Mouse (Mus musculus) testis, adult 2 months (tissue): Measurements from ENCODE around the gene Asb16. TPM values are rescaled to one million over a fixed set of nuclear protein-coding genes. Genes with fewer than 3 reads are reported as not detected.
A peak's percentile ranks its signal among the peaks of the same experiment; 100 is the strongest.

Source experiments
- H3K27ac ChIP-seq: fragments of 200-500 bp; 2 replicates; pipeline ENCODE4 v1.5.1; 2012; ENCODE audit warnings: low read depth, low read length; ENCODE audit not compliant: control insufficient read depth, insufficient read depth
- H3K27me3 ChIP-seq: fragments of 200-500 bp; 2 replicates; pipeline ENCODE4 v1.6.1; 2012; ENCODE audit warnings: mild to moderate bottlenecking, low read length, moderate library complexity; ENCODE audit not compliant: control insufficient read depth, insufficient read depth
- H3K36me3 ChIP-seq: fragments of 200-500 bp; 2 replicates; pipeline ENCODE4 v1.6.1; 2012; ENCODE audit warnings: mild to moderate bottlenecking, low read length; ENCODE audit not compliant: control insufficient read depth, insufficient read depth
- H3K4me1 ChIP-seq: fragments of 200-500 bp; 2 replicates; pipeline ENCODE4 v1.6.1; 2012; ENCODE audit warnings: low read length; ENCODE audit not compliant: control insufficient read depth, insufficient read depth
- H3K4me3 ChIP-seq: fragments of 200-500 bp; 2 replicates; pipeline ENCODE4 v1.5.1; 2012; ENCODE audit warnings: low read depth, mild to moderate bottlenecking, low read length, moderate library complexity, mixed read lengths; ENCODE audit not compliant: control insufficient read depth
- CTCF ChIP-seq: fragments of 200-500 bp; IDR thresholded peaks from 2 replicates; pipeline ENCODE4 v1.5.1; 2012; ENCODE audit warnings: low read depth, mild to moderate bottlenecking, inconsistent platforms, low read length, moderate library complexity; ENCODE audit not compliant: control insufficient read depth, insufficient read depth, insufficient replicate concordance
- POLR2A ChIP-seq: fragments of 200-500 bp; IDR thresholded peaks from 2 replicates; pipeline ENCODE4 v1.6.1; 2012; ENCODE audit warnings: low read depth, mild to moderate bottlenecking, inconsistent platforms, low read length, moderate library complexity; ENCODE audit not compliant: control insufficient read depth
- polyA plus RNA-seq: library from polyadenylated mRNA; depleted of rRNA; stranded (reverse); fragments of >200 nt; gene quantifications from 2 replicates; pipeline ENCODE4 v1.2.3, GENCODE M21; 2012; rRNA removed

The Asb16 gene
- polyA plus RNA-seq, 1 experiment = 0.10 TPM

DNA sequence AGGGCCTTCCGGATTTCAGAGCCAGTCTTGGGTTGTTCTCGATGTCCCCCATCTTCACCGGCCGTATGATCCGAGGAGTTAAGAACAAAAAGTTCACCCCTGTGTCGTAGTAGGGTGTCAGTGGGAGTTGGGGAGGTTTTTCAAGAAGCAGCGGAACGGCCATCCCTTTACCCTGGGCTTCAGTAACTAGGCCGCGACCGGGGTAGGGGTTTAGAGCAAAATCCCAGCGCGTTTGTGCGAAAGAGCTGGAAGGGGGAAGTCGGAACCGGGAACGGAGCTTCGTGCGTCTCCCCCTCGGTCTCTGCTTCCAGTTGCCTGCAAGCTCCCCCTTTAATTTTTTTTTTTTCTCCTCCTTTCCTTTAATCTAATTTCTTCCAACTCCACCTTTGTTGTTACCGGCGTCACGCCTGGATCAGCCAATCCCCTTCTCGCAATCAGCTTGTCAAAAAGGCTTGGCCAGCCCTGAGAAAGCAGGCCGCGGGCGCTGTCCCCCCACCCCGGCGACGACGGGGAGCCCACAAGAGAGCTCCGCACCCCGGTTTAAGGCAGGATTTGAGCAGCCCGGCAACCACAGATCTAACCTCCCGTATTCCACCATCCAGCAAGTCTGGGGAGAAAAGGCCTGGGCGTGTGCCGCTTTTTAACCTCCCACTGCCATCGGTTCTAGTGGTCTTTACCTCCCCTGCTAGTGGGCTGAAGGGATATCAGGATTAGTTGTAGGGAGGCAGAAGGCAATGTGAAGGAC is 51.6 kb downstream of the Asb16 start:
- TF ChIP-seq CTCF (no peak), POLR2A (peak; percentile 45)
- Histone ChIP-seq H3K4me3 (peak overlapping the region; percentile 67), H3K4me1 (peaks cover 18% of the 10 kb centered on the region), H3K36me3 (no peaks in the 10 kb centered on the region), H3K27ac (peak overlapping the region; percentile 73), H3K27me3 (peaks cover 2% of the 10 kb centered on the region; the same call in 1 of the 2 replicates)

GRCm38 (mm10) chr11:102320686-102321005 is 52.1 kb downstream of the Asb16 start:
- TF ChIP-seq POLR2A = no peak; the same call in 1 of the 2 replicates
- no peak for TF ChIP-seq CTCF
- no peaks in the 10 kb centered on the region for H3K36me3 ChIP-seq
- H3K4me3 ChIP-seq = peak overlapping the region; percentile 67
- H3K27ac ChIP-seq = peak overlapping the region; percentile 73
- H3K4me1 ChIP-seq = peaks cover 18% of the 10 kb centered on the region
- H3K27me3 ChIP-seq = peaks cover 2% of the 10 kb centered on the region; the same call in 1 of the 2 replicates

DNA sequence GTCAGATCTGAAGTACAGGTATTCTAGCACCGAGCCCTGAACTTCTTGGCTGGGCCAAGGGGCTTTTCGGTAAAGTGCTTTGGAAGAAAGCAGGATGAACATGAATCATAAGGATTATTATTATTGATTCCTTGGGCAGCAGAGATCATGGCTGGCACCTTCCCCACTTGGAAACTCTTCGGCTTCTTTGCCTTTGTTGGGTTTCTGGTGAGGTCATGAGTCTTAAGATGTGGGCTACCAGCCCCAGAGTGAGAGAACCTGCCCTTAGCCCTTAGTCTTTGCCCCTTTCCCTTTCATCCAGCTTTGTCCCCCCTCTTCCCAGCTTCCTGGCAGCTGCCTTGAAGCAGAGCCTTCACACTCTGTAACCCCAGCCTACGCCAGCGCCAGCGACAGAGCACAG is 53.4 kb downstream of the Asb16 start:
- H3K27me3 ChIP-seq = peaks cover 2% of the 10 kb centered on the region; the same call in 1 of the 2 replicates
- TF ChIP-seq POLR2A (no peak), CTCF (no peak)
- H3K36me3 ChIP-seq = no peaks in the 10 kb centered on the region
- H3K27ac ChIP-seq = no peak overlapping the region
- H3K4me1 ChIP-seq = peaks cover 12% of the 10 kb centered on the region
- H3K4me3 ChIP-seq = peak overlapping the region; percentile 55

GRCm38 (mm10) chr11:102323516-102323915 is 55.0 kb downstream of the Asb16 start:
- peak overlapping the region; percentile 9 for H3K4me3 ChIP-seq
- H3K36me3 ChIP-seq = no peaks in the 10 kb centered on the region
- no peak for TF ChIP-seq CTCF
- no peak for TF ChIP-seq POLR2A
- peaks cover 8% of the 10 kb centered on the region for H3K4me1 ChIP-seq
- no peak overlapping the region for H3K27ac ChIP-seq
- H3K27me3 ChIP-seq = peaks cover 2% of the 10 kb centered on the region; the same call in 1 of the 2 replicates

DNA sequence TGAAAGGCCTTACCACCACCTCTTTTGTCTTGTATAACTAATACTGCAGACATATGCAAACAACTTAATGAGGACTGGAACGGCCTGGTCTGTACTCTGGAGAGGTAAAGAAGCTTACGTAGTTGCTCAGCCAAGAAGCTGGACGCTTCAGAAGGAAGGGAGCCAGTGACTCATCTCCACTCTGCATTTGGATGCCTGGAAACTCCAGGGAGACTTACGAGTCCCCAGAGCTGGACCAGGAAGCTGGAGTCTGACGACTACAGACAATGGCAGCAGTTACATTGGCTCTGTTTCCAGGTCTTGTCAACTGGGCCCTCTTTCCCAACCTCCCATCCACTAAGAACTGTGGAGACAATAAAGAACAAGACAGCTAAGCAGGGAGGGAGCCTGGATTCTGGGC is 58.7 kb downstream of the Asb16 start:
- H3K27me3 ChIP-seq = no peaks in the 10 kb centered on the region
- no peak for TF ChIP-seq CTCF
- no peak for TF ChIP-seq POLR2A
- no peaks in the 10 kb centered on the region for H3K36me3 ChIP-seq
- peaks cover 3% of the 10 kb centered on the region for H3K4me1 ChIP-seq
- H3K27ac ChIP-seq = no peak overlapping the region
- no peak overlapping the region for H3K4me3 ChIP-seq

GRCm38 (mm10) chr11:102327839-102328238 is 59.3 kb downstream of the Asb16 start:
- Histone ChIP-seq H3K36me3 (no peaks in the 10 kb centered on the region), H3K27me3 (no peaks in the 10 kb centered on the region), H3K4me3 (no peak overlapping the region), H3K4me1 (peaks cover 2% of the 10 kb centered on the region), H3K27ac (no peak overlapping the region)
- TF ChIP-seq POLR2A (no peak), CTCF (no peak)

Other genes starting within 250 kb of the Asb16 start
- 11.0 and 14.7 TPM in 2 replicates for gene Mpp3, start 240.3 kb upstream of the Asb16 start, polyA plus RNA-seq
- 2.5 and 2.7 TPM in 2 replicates for gene Cd300lg, start 227.2 kb upstream of the Asb16 start, polyA plus RNA-seq
- gene Mpp2, start 180.2 kb upstream of the Asb16 start, polyA plus RNA-seq = 1.2 and 1.5 TPM in 2 replicates
- not detected in 2 replicates for gene Ppy, start 167.4 kb upstream of the Asb16 start, polyA plus RNA-seq
- 8.2 and 9.4 TPM in 2 replicates for gene Pyy, start 160.9 kb upstream of the Asb16 start, polyA plus RNA-seq
- 6.2 and 8.0 TPM in 2 replicates for gene Nags, start 123.2 kb upstream of the Asb16 start, polyA plus RNA-seq
- 13.3 and 15.1 TPM in 2 replicates for gene Tmem101, start 112.3 kb upstream of the Asb16 start, polyA plus RNA-seq
- 41.5 and 41.8 TPM in 2 replicates for gene Lsm12, start 83.4 kb upstream of the Asb16 start, polyA plus RNA-seq
- gene G6pc3, start 79.1 kb upstream of the Asb16 start, polyA plus RNA-seq = 416 and 434 TPM in 2 replicates
- gene Hdac5, start 38.6 kb upstream of the Asb16 start, polyA plus RNA-seq = 68.9 and 84.1 TPM in 2 replicates
- gene BC030867, start 19.9 kb upstream of the Asb16 start, polyA plus RNA-seq = 31.8 and 48.5 TPM in 2 replicates
- gene Tmub2, start 16.2 kb downstream of the Asb16 start, polyA plus RNA-seq = 32.6 and 35.2 TPM in 2 replicates
- gene Atxn7l3, start 27.9 kb downstream of the Asb16 start, polyA plus RNA-seq = 16.8 and 17.8 TPM in 2 replicates
- 8.6 and 8.9 TPM in 2 replicates for gene Ubtf, start 51.0 kb downstream of the Asb16 start, polyA plus RNA-seq
- not detected in 2 replicates for gene Slc4a1, start 97.5 kb downstream of the Asb16 start, polyA plus RNA-seq
- gene Rundc3a, start 124.7 kb downstream of the Asb16 start, polyA plus RNA-seq = 53.7 and 55.6 TPM in 2 replicates
- gene Slc25a39, start 139.2 kb downstream of the Asb16 start, polyA plus RNA-seq = 1,405 and 1,456 TPM in 2 replicates
- 21.1 TPM in 2 replicates for gene Grn, start 161.6 kb downstream of the Asb16 start, polyA plus RNA-seq
- 0.88 and 1.2 TPM in 2 replicates for gene Fam171a2, start 178.9 kb downstream of the Asb16 start, polyA plus RNA-seq
- gene Itga2b, start 201.4 kb downstream of the Asb16 start, polyA plus RNA-seq = 3.4 and 5.2 TPM in 2 replicates